Mouse (Mus musculus) stomach, postnatal 0 days (tissue): ENCODE measurements around the gene Gskip.

Experiments used
- CTCF ChIP-seq: IDR thresholded peaks from 2 replicates; pipeline ENCODE4 v1.5.1; 2016; ENCODE audit warnings: antibody characterized with exemption, low read depth, mild to moderate bottlenecking, moderate library complexity
- EP300 ChIP-seq: optimal IDR thresholded peaks from 2 replicates; pipeline ENCODE3; 2016; ENCODE audit warnings: antibody characterized with exemption

DNA sequence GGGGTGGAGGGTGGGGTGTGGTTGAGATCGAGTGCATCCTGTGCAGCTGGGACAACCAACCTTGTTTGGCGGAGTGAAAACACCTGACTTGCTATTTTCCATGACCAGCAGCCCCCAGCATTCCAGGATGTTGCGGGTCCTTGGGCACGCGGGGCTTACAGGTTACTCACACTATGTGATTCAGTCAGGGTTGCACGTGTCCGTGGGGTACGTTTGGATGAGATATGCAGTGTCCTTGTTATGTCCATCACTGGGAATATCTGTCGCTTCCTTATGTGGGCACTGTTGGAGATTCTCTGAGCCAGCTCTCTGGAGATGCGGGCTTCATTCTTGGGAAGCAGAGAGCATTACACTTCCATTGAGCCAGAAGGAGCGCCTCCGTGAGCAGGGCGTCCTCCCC, 41.1 kb downstream of the Gskip start:
- TF ChIP-seq CTCF, result no peak
- no peak for TF ChIP-seq EP300
